Mouse (Mus musculus) spleen, adult 2 months (tissue): Measurements from ENCODE around the gene Camk2b.

Source experiments
- CTCF ChIP-seq: fragments of 200-500 bp; IDR thresholded peaks from 2 replicates; pipeline ENCODE4 v1.5.1; 2011; ENCODE audit warnings: mild to moderate bottlenecking, inconsistent platforms; ENCODE audit not compliant: insufficient read depth, insufficient read length, insufficient replicate concordance; ENCODE audit errors: extremely low read depth
- POLR2A ChIP-seq: fragments of 200-500 bp; IDR thresholded peaks from 2 replicates; pipeline ENCODE4 v1.6.1; 2011; ENCODE audit warnings: low read depth, low read length, inconsistent platforms

- TF ChIP-seq POLR2A: no peak
- TF ChIP-seq CTCF: no peak
These were observed 91.1 kb downstream of the Camk2b start for GRCm38 (mm10) chr11:5975068-5975467.
